Mouse (Mus musculus) intestine, embryonic 15.5 days (tissue): ENCODE measurements around the gene Igfals. TPM values are rescaled to one million over a fixed set of nuclear protein-coding genes. Genes with fewer than 3 reads are reported as not detected.

Experiments used
- ATAC-seq: fragments of 200-750 bp; cut with Nextera tagmentation; 2 replicates; pipeline ENCODE4 v1.8.0; 2017; ENCODE audit warnings: moderate TSS enrichment, moderate library complexity
- H3K27ac ChIP-seq: fragments of 300-500 bp; sonication (generic); 2 replicates; pipeline ENCODE4 v1.5.1; 2015; ENCODE audit warnings: mild to moderate bottlenecking, inconsistent platforms
- H3K27me3 ChIP-seq: fragments of 300-500 bp; sonication (generic); replicated peaks from 2 replicates; pipeline ENCODE4 v1.6.1; 2015; ENCODE audit warnings: inconsistent platforms
- H3K36me3 ChIP-seq: fragments of 300-500 bp; sonication (generic); 2 replicates; pipeline ENCODE4 v1.6.1; 2015; ENCODE audit warnings: inconsistent platforms
- H3K4me1 ChIP-seq: fragments of 300-500 bp; sonication (generic); replicated peaks from 2 replicates; pipeline ENCODE4 v1.6.1; 2015; ENCODE audit warnings: inconsistent platforms
- H3K4me2 ChIP-seq: fragments of 300-500 bp; sonication (generic); replicated peaks from 2 replicates; pipeline ENCODE4 v1.6.1; 2015; ENCODE audit warnings: mild to moderate bottlenecking, inconsistent platforms
- H3K4me3 ChIP-seq: fragments of 300-500 bp; sonication (generic); replicated peaks from 2 replicates; pipeline ENCODE4 v1.5.1; 2015; ENCODE audit warnings: inconsistent platforms
- H3K9ac ChIP-seq: fragments of 300-500 bp; sonication (generic); 2 replicates; pipeline ENCODE4 v1.6.1; 2015; ENCODE audit warnings: inconsistent platforms
- H3K9me3 ChIP-seq: fragments of 300-500 bp; sonication (generic); 2 replicates; pipeline ENCODE4 v1.6.1; 2016; ENCODE audit warnings: inconsistent platforms
- WGBS: fragments of 180-500 bp; shearing (Covaris S2); methylation state at CpG from one replicate; pipeline ENCODE4 v1.1.7; 2015; 5-methylcytosine and 5-hydroxymethylcytosine counted together
- polyA plus RNA-seq: library from polyadenylated mRNA; unstranded; fragments of >200 nt; fragmentation: Nextera tagmentation; extraction: Ambion mirVana; gene quantifications from 2 replicates; pipeline ENCODE4 v1.2.1, GENCODE M21; 2015

The Igfals gene
- polyA plus RNA-seq, 1 experiment from 2014 or later, result 3.4 TPM

DNA sequence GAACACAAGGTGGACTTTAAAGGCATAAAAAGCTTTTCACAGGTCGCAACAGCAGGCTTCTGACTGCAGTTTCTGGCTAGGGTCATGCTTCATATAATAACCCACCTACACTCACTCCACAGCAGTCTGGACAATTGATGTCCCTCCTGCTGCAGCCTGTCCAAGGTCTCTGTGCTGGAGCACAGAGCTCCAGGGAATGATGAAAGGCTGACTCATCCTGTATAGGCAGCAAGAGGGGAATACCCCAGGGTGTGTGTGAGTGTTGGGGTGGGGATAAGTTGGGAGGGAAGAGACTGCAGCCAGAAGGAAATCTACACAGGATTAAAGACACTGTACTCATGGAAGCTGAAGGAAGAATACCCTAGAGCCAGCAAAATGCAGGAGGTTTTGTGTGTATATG is 63.7 kb downstream of the Igfals start:
- 77% methylated on average over 1 of the region's 1 CpGs for WGBS
- no peaks in the 10 kb centered on the region for H3K4me1 ChIP-seq
- no peaks in the 10 kb centered on the region for H3K9me3 ChIP-seq
- H3K27me3 ChIP-seq, result no peaks in the 10 kb centered on the region
- peaks cover 16% of the 10 kb centered on the region; the same call in 1 of the 2 replicates for H3K36me3 ChIP-seq
- no peak overlapping the region for H3K27ac ChIP-seq
- no peak overlapping the region for H3K4me3 ChIP-seq
- H3K4me2 ChIP-seq, result no peak overlapping the region
- no peak overlapping the region for H3K9ac ChIP-seq
- ATAC-seq, result no peak

Other genes with a start within 250 kb of the Igfals start
- 41.0 and 45.7 TPM in 2 replicates for gene Tsc2, start 233.4 kb upstream of the Igfals start, polyA plus RNA-seq
- 15.6 and 18.1 TPM in 2 replicates for gene Nthl1, start 233.3 kb upstream of the Igfals start, polyA plus RNA-seq
- gene Slc9a3r2, start 215.7 kb upstream of the Igfals start, polyA plus RNA-seq, result 43.9 and 49.2 TPM in 2 replicates
- gene Npw, start 207.5 kb upstream of the Igfals start, polyA plus RNA-seq, result 0.30 and 0.56 TPM in 2 replicates
- gene Zfp598, start 196.3 kb upstream of the Igfals start, polyA plus RNA-seq, result 20.0 and 20.5 TPM in 2 replicates
- 7.0 and 7.7 TPM in 2 replicates for gene Syngr3, start 176.0 kb upstream of the Igfals start, polyA plus RNA-seq
- 41.8 and 45.9 TPM in 2 replicates for gene Gfer, start 169.8 kb upstream of the Igfals start, polyA plus RNA-seq
- gene Noxo1, start 169.8 kb upstream of the Igfals start, polyA plus RNA-seq, result 10.3 and 10.4 TPM in 2 replicates
- 67.3 and 67.5 TPM in 2 replicates for gene Tbl3, start 158.3 kb upstream of the Igfals start, polyA plus RNA-seq
- gene Rnf151, start 147.9 kb upstream of the Igfals start, polyA plus RNA-seq, result 0.11 and 0.19 TPM in 2 replicates
- 1,514 and 1,667 TPM in 2 replicates for gene Rps2, start 147.9 kb upstream of the Igfals start, polyA plus RNA-seq
- gene Ndufb10, start 141.5 kb upstream of the Igfals start, polyA plus RNA-seq, result 303 and 319 TPM in 2 replicates
- gene Rpl3l, start 138.2 kb upstream of the Igfals start, polyA plus RNA-seq, result not detected in 2 replicates
- gene Msrb1, start 129.4 kb upstream of the Igfals start, polyA plus RNA-seq, result 32.4 and 33.9 TPM in 2 replicates
- 0.78 and 0.81 TPM in 2 replicates for gene Hs3st6, start 113.0 kb upstream of the Igfals start, polyA plus RNA-seq
- gene Meiob, start 61.7 kb upstream of the Igfals start, polyA plus RNA-seq, result not detected in 2 replicates
- 55.1 and 69.8 TPM in 2 replicates for gene Hagh, start 25.9 kb upstream of the Igfals start, polyA plus RNA-seq
- 77.1 and 77.6 TPM in 2 replicates for gene Fahd1, start 15.6 kb upstream of the Igfals start, polyA plus RNA-seq
- 51.5 and 57.9 TPM in 2 replicates for gene Nubp2, start 20.4 kb downstream of the Igfals start, polyA plus RNA-seq
- gene Spsb3, start 20.6 kb downstream of the Igfals start, polyA plus RNA-seq, result 32.0 and 33.4 TPM in 2 replicates
- 27.3 and 27.4 TPM in 2 replicates for gene Eme2, start 29.1 kb downstream of the Igfals start, polyA plus RNA-seq
- gene Mrps34, start 29.1 kb downstream of the Igfals start, polyA plus RNA-seq, result 111 and 117 TPM in 2 replicates
- 71.7 and 85.4 TPM in 2 replicates for gene Nme3, start 30.5 kb downstream of the Igfals start, polyA plus RNA-seq
- gene Mapk8ip3, start 71.0 kb downstream of the Igfals start, polyA plus RNA-seq, result 22.4 and 23.2 TPM in 2 replicates
- gene Jpt2, start 94.7 kb downstream of the Igfals start, polyA plus RNA-seq, result 183 and 187 TPM in 2 replicates
- 5.2 and 5.3 TPM in 2 replicates for gene Cramp1l, start 149.8 kb downstream of the Igfals start, polyA plus RNA-seq
- 12.3 and 14.8 TPM in 2 replicates for gene Ift140, start 150.1 kb downstream of the Igfals start, polyA plus RNA-seq
- 22.8 and 23.2 TPM in 2 replicates for gene Tmem204, start 217.6 kb downstream of the Igfals start, polyA plus RNA-seq
- 34.0 and 39.3 TPM in 2 replicates for gene Telo2, start 250.0 kb downstream of the Igfals start, polyA plus RNA-seq